Mouse (Mus musculus) MEL (cell line): ENCODE results near the gene Sh3glb1. TPM values are rescaled to one million over a fixed set of nuclear protein-coding genes. Genes with fewer than 3 reads are reported as not detected.
A peak's percentile ranks its signal among the peaks of the same experiment; 100 is the strongest.

Experiments
- DNase-seq: peaks from one replicate; pipeline ENCODE4 v3.0.0; 2011; ENCODE audit warnings: low read depth, low spot score
- H3K27ac ChIP-seq: 2 replicates; pipeline ENCODE4 v1.5.1; 2012; ENCODE audit warnings: low read depth, mild to moderate bottlenecking, control low read depth, low read length, moderate library complexity; ENCODE audit not compliant: control insufficient read depth
- H3K27me3 ChIP-seq, 2 experiments: fragments of 150-350 bp in 1 of 2; sonication (generic) in 1 of 2; 2 replicates each; pipeline ENCODE4 v1.6.1; 2012; ENCODE audit warnings: low read length in 2 of 2, mild to moderate bottlenecking in 2 of 2, improper control_type of control experiment in 1 of 2, moderate library complexity in 1 of 2; ENCODE audit not compliant: insufficient read depth in 2 of 2, control insufficient read depth in 1 of 2
- H3K36me3 ChIP-seq, 2 experiments: 2 replicates each; pipeline ENCODE4 v1.6.1; 2012 to 2014; ENCODE audit warnings: low read length in 2 of 2, improper control_type of control experiment in 1 of 2, inconsistent platforms in 1 of 2, mild to moderate bottlenecking in 1 of 2; ENCODE audit not compliant: insufficient read depth in 2 of 2, control insufficient read depth in 1 of 2
- H3K4me1 ChIP-seq, 2 experiments: fragments of 150-350 bp in 1 of 2; sonication (generic) in 1 of 2; 2 replicates each; pipeline ENCODE4 v1.6.1; 2012; ENCODE audit warnings: low read length in 2 of 2, improper control_type of control experiment in 1 of 2, mild to moderate bottlenecking in 1 of 2; ENCODE audit not compliant: insufficient read depth in 2 of 2, control insufficient read depth in 1 of 2
- H3K4me3 ChIP-seq, 2 experiments: fragments of 150-350 bp in 1 of 2; sonication (generic) in 1 of 2; 2 replicates each; pipeline ENCODE4 v1.5.1; 2012; ENCODE audit warnings: low read depth in 2 of 2, low read length in 2 of 2, mild to moderate bottlenecking in 2 of 2, moderate library complexity in 2 of 2, control low read depth in 1 of 2, improper control_type of control experiment in 1 of 2; ENCODE audit not compliant: control insufficient read depth in 1 of 2, insufficient read depth in 1 of 2
- H3K79me2 ChIP-seq: 2 replicates; pipeline ENCODE4 v1.6.1; 2012; ENCODE audit warnings: mild to moderate bottlenecking, low read length, moderate library complexity; ENCODE audit not compliant: control insufficient read depth, poor library complexity, insufficient read depth
- H3K9ac ChIP-seq: 2 replicates; pipeline ENCODE4 v1.6.1; 2012; ENCODE audit warnings: low read depth, mild to moderate bottlenecking, control low read depth, low read length, moderate library complexity; ENCODE audit not compliant: control insufficient read depth, poor library complexity, severe bottlenecking
- H3K9me3 ChIP-seq: fragments of 150-350 bp; sonication (generic); replicated peaks from 2 replicates; pipeline ENCODE4 v1.6.1; 2012; ENCODE audit warnings: mild to moderate bottlenecking, low read length, improper control_type of control experiment, moderate library complexity; ENCODE audit not compliant: insufficient read depth
- BHLHE40 ChIP-seq: IDR thresholded peaks from 2 replicates; pipeline ENCODE4 v1.6.1; 2012; ENCODE audit warnings: low read depth, mild to moderate bottlenecking, inconsistent platforms, low read length, improper control_type of control experiment, borderline replicate concordance
- CHD1 ChIP-seq: IDR thresholded peaks from 2 replicates; pipeline ENCODE4 v1.6.1; 2012; ENCODE audit warnings: low read depth, mild to moderate bottlenecking, inconsistent platforms, low read length, improper control_type of control experiment
- EP300 ChIP-seq, 2 experiments: IDR thresholded peaks; 2 replicates each; pipeline ENCODE4 v1.6.1; 2011; ENCODE audit warnings: improper control_type of control experiment in 2 of 2, low read length in 2 of 2, low read depth in 1 of 2, mild to moderate bottlenecking in 1 of 2
- GABPA ChIP-seq: IDR thresholded peaks from 2 replicates; pipeline ENCODE4 v1.6.1; 2012; ENCODE audit warnings: low read depth, mild to moderate bottlenecking, inconsistent platforms, low read length, improper control_type of control experiment, moderate library complexity
- GATA1 ChIP-seq: IDR thresholded peaks from 2 replicates; pipeline ENCODE4 v1.6.1; 2011; ENCODE audit warnings: low read depth, low read length, improper control_type of control experiment
- JUND ChIP-seq: IDR thresholded peaks from 2 replicates; pipeline ENCODE4 v1.6.1; 2011; ENCODE audit warnings: low read depth, mild to moderate bottlenecking, improper control_type of control experiment, low read length
- MAZ ChIP-seq: IDR thresholded peaks from 2 replicates; pipeline ENCODE4 v1.6.1; 2012; ENCODE audit warnings: low read depth, mild to moderate bottlenecking, inconsistent platforms, low read length, improper control_type of control experiment
- MYB ChIP-seq: IDR thresholded peaks from 2 replicates; pipeline ENCODE4 v1.6.1; 2011; ENCODE audit warnings: mild to moderate bottlenecking, low read depth, low read length, improper control_type of control experiment
- MYC ChIP-seq: IDR thresholded peaks from 2 replicates; pipeline ENCODE4 v1.6.1; 2011; ENCODE audit warnings: low read depth, mild to moderate bottlenecking, low read length, improper control_type of control experiment, moderate library complexity
- NRF1 ChIP-seq: IDR thresholded peaks from 2 replicates; pipeline ENCODE4 v1.6.1; 2014; ENCODE audit warnings: low read depth, mild to moderate bottlenecking, inconsistent platforms, low read length, improper control_type of control experiment, moderate library complexity; ENCODE audit not compliant: poor library complexity, insufficient read depth, severe bottlenecking
- POLR2AphosphoS2 ChIP-seq: IDR thresholded peaks from 2 replicates; pipeline ENCODE4 v1.6.1; 2011; ENCODE audit warnings: low read length, improper control_type of control experiment
- POLR2AphosphoS5 ChIP-seq: IDR thresholded peaks from 2 replicates; pipeline ENCODE4 v1.6.1; 2012; ENCODE audit warnings: low read depth, borderline replicate concordance, mild to moderate bottlenecking, inconsistent platforms, low read length, moderate library complexity, mixed read lengths
- RAD21 ChIP-seq: IDR thresholded peaks from 2 replicates; pipeline ENCODE4 v1.6.1; 2011; ENCODE audit warnings: mild to moderate bottlenecking, low read depth, low read length, improper control_type of control experiment
- RCOR1 ChIP-seq: IDR thresholded peaks from 2 replicates; pipeline ENCODE4 v1.6.1; 2012; ENCODE audit warnings: low read depth, mild to moderate bottlenecking, inconsistent platforms, low read length, improper control_type of control experiment
- SIN3A ChIP-seq: IDR thresholded peaks from 2 replicates; pipeline ENCODE4 v1.6.1; 2012; ENCODE audit warnings: low read length, improper control_type of control experiment, inconsistent platforms
- SMC3 ChIP-seq: IDR thresholded peaks from 2 replicates; pipeline ENCODE4 v1.6.1; 2011; ENCODE audit warnings: low read depth, low read length, improper control_type of control experiment
- TAL1 ChIP-seq: IDR thresholded peaks from 2 replicates; pipeline ENCODE4 v1.6.1; 2012; ENCODE audit warnings: mild to moderate bottlenecking, inconsistent platforms, low read length, moderate library complexity, mixed read lengths
- TBP ChIP-seq: IDR thresholded peaks from 2 replicates; pipeline ENCODE4 v1.8.0; 2011; ENCODE audit warnings: low read depth, low read length, improper control_type of control experiment
- TCF12 ChIP-seq: IDR thresholded peaks from 2 replicates; pipeline ENCODE4 v1.6.1; 2014; ENCODE audit warnings: low read depth, mild to moderate bottlenecking, inconsistent platforms, low read length, improper control_type of control experiment, moderate library complexity
- USF1 ChIP-seq: IDR thresholded peaks from 2 replicates; pipeline ENCODE4 v1.6.1; 2014; ENCODE audit warnings: low read depth, mild to moderate bottlenecking, inconsistent platforms, low read length, improper control_type of control experiment, moderate library complexity
- ZMIZ1 ChIP-seq: IDR thresholded peaks from 2 replicates; pipeline ENCODE4 v1.6.1; 2012; ENCODE audit warnings: low read depth, mild to moderate bottlenecking, inconsistent platforms, low read length, improper control_type of control experiment, moderate library complexity
- polyA plus RNA-seq, 2 experiments: library from polyadenylated mRNA; stranded (reverse) in 1 of 2; unstranded in 1 of 2; fragments of >175 nt in 1 of 2; fragments of >200 nt in 1 of 2; gene quantifications; 2 replicates each; pipeline versions ENCODE4 v1.2.1 to v1.2.4; 2012; ENCODE audit warnings: low replicate concordance in 2 of 2, low read depth in 1 of 2; ENCODE audit not compliant: insufficient read length in 2 of 2, insufficient read depth in 1 of 2, missing spikeins in 1 of 2
- total RNA-seq: library from RNA; depleted of rRNA; stranded (reverse); fragments of 300-350 nt; gene quantifications from 2 replicates; pipeline ENCODE4 v1.2.3, GENCODE M21; 2012

The Sh3glb1 gene
- total and polyA plus RNA-seq, 3 experiments = 33.9 to 89.2 (median 61.9) TPM

DNA sequence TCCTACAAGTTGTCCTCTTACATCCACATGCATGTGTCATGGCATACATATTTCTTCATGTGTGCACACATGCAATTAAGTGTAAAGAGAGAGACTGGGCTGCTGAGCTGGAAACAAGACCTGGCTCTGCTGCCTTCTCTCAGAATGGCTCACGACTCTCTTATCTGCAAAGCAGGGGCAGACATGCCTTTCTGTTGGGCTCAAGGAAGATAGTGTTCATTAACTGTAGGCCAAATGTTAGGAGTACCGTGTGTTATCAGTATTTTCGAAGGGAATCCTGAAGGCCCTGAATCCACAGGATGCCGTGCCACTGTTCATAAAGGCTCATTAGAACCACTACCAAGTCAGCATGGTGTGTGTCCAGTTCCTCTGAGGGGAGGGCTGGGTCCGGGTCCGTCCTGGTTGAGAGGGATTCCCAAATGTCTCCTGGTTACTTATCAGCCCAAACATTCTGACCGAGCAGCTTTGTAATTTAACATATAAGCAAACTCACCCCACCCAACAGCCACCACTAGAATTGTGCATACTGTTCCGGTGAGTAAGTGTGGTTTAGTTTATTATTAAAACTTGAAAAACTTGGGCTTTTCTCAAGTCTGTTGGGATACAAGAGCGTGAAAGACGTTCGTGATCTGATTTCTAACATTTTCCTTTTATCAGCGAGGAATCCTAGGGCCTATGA lies 36.9 kb downstream of the Sh3glb1 start:
- peak; percentile 66 for DNase-seq
- H3K36me3 ChIP-seq = peaks cover 0 to 16% of the 10 kb centered on the region in 2 experiments; a peak in 2 of 4 replicates
- H3K9ac ChIP-seq = no peak overlapping the region
- peak overlapping the region; percentile 28 for H3K27ac ChIP-seq
- H3K27me3 ChIP-seq = no peaks in the 10 kb centered on the region
- H3K4me3 ChIP-seq = no peak overlapping the region
- TF ChIP-seq TCF12 (peak; percentile 60; the same call in 1 of the 2 replicates), TBP (no peak), GATA1 (peak; percentile 86), CHD1 (no peak), MYB (0 out of 2 replicates have a peak, but pooled peaks have one; percentile 41), TAL1 (peak; percentile 69), BHLHE40 (no peak), EP300 (IDR thresholded peaks at IDR 0.05; ENCODE audit: low read depth in 1 of 2, low read length in 2 of 2) (peak; percentile 77 to 82), RCOR1 (0 out of 2 replicates have a peak, but pooled peaks have one; percentile 32)
- no peaks in the 10 kb centered on the region for H3K9me3 ChIP-seq
- peaks cover 9 to 10% of the 10 kb centered on the region in 2 experiments for H3K4me1 ChIP-seq
- H3K79me2 ChIP-seq = no peaks in the 10 kb centered on the region

DNA sequence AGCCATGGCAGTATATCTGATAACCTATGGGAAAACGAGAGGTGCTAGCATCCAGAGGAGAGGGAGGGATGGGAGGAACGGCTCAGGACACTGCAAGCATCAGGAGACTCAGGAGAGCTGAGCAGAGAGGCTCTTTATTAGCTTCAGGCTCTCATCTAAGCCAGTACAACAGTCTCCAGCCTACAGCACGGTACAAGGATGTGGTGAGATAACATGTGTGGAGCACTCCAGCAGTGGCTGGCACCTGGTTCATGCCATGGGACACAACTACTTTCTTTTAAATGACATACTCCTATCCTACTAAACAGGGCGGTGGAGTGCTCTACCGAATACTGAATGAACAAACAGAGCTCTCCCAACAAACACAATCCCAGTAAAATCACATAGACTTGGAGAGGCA lies 38.6 kb downstream of the Sh3glb1 start:
- peaks cover 9 to 10% of the 10 kb centered on the region in 2 experiments for H3K4me1 ChIP-seq
- H3K9ac ChIP-seq = no peak overlapping the region
- H3K27ac ChIP-seq = no peak overlapping the region
- no peak overlapping the region for H3K4me3 ChIP-seq
- TF ChIP-seq POLR2AphosphoS2 (no peak), ZMIZ1 (no peak), JUND (no peak)
- TF ChIP-seq, all 39 proteins: peak for 0
- Histone ChIP-seq H3K27me3 (no peaks in the 10 kb centered on the region), H3K79me2 (no peaks in the 10 kb centered on the region), H3K9me3 (no peaks in the 10 kb centered on the region), H3K36me3 (peaks cover 0 to 16% of the 10 kb centered on the region in 2 experiments; a peak in 2 of 4 replicates)
- DNase-seq = no peak

DNA sequence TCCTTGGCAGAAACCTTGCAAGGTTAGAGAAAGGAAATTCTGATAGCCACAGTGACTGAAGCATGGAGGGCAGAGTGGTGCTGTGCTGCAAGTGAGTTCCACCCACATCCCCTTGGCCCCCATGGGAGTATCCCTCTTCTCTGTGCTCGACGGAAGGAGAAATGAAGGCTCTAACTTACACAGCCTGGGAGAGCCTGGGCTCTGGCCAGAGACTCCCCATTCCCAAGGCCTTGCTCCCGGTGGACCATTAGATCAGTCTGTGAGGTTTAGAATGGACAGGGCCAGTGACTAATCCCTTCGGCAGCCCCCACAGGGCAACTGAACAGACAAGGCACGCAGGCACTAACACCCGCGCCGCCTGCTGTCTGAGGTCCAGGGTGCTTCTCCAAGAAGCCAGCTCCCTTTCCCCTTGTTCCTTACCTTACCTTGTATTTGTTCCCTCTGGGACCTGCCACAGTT lies 40.4 kb downstream of the Sh3glb1 start:
- H3K27me3 ChIP-seq = no peaks in the 10 kb centered on the region
- H3K4me3 ChIP-seq = no peak overlapping the region
- no peaks in the 10 kb centered on the region for H3K9me3 ChIP-seq

More for the DNA sequence above, 40.4 kb downstream of the Sh3glb1 start:
- Histone ChIP-seq H3K79me2 (no peaks in the 10 kb centered on the region), H3K27ac (no peak overlapping the region), H3K4me1 (peaks cover 9 to 10% of the 10 kb centered on the region in 2 experiments), H3K36me3 (peaks cover 0 to 16% of the 10 kb centered on the region in 2 experiments; a peak in 2 of 4 replicates), H3K9ac (no peak overlapping the region)
- no peak for DNase-seq
- TF ChIP-seq TAL1 (no peak), SIN3A (no peak), GABPA (no peak), RAD21 (no peak), USF1 (no peak), MYC (no peak), MAZ (no peak), POLR2AphosphoS5 (no peak), GATA1 (no peak), JUND (no peak), NRF1 (no peak), SMC3 (no peak)
